Mouse (Mus musculus) E14TG2a.4 (cell line): ENCODE results near the gene Cyp1a1.

Source experiments
- CTCF ChIP-seq: conservative IDR thresholded peaks from 2 replicates; pipeline ENCODE4 v1.5.1; 2014; ENCODE audit warnings: low read length
- NANOG ChIP-seq: IDR thresholded peaks from 2 replicates; pipeline ENCODE4 v1.6.1; 2014; ENCODE audit warnings: borderline replicate concordance, low read length, mixed read lengths
- POU5F1 ChIP-seq: IDR thresholded peaks from 2 replicates; pipeline ENCODE4 v1.6.1; 2014; ENCODE audit warnings: low read length, borderline replicate concordance

GRCm38 (mm10) chr9:57650786-57651311, 36.9 kb upstream of the Cyp1a1 start:
- no peak for TF ChIP-seq CTCF
- TF ChIP-seq POU5F1 = no peak
- TF ChIP-seq NANOG = no peak
